Mouse (Mus musculus) frontal cortex, adult 2 months (tissue): ENCODE measurements at regions not wholly inside any gene's neighbourhood (a gene's known extent, or its start where the extent isn't known, plus 50 kb on each side); places are given as distances from the start of the nearest gene placed in this dataset.

Experiments
- DNase-seq, 2 experiments: peaks; one replicate each; pipeline ENCODE4 v3.0.0; 2022; ENCODE audit warnings: low spot score in 1 of 2; ENCODE audit errors: extremely low spot score in 1 of 2

DNA sequence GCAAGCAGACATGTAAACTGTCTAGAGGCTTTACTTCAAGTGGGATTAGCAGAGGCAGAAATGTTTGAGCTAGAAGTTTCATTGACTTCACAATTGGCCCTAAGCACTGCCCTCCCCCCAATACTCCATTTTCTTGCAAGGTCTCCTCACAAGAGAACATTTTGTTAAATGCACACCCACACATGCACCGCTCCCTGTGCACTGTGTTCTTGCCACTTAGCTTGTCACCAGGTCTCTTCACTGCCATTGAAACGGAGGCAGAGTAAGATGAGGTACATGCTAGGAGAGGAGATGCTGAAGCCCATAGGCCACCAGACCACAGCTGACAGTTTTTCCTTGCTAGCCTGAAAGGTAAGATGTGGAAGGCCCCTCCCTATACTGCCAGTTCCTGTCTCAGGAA lies 53.0 kb upstream of the Lars2 start:
- peak; percentile 26 to 27 for DNase-seq
